Mouse (Mus musculus) small intestine, adult 2 months (tissue): ENCODE results near the gene Ypel3. TPM values are rescaled to one million over a fixed set of nuclear protein-coding genes. Genes with fewer than 3 reads are reported as not detected.

ENCODE experiments used
- H3K27ac ChIP-seq: fragments of 200-500 bp; 2 replicates; pipeline ENCODE4 v1.5.1; 2012; ENCODE audit warnings: low read depth, low read length, control low read depth, inconsistent platforms; ENCODE audit not compliant: insufficient read depth
- H3K27me3 ChIP-seq: fragments of 200-500 bp; 2 replicates; pipeline ENCODE4 v1.6.1; 2012; ENCODE audit warnings: mild to moderate bottlenecking, moderate library complexity, low read length, inconsistent platforms; ENCODE audit not compliant: control insufficient read depth, insufficient read depth
- H3K36me3 ChIP-seq: fragments of 200-500 bp; 2 replicates; pipeline ENCODE4 v1.6.1; 2012; ENCODE audit warnings: mild to moderate bottlenecking, low read length, control low read depth, inconsistent platforms; ENCODE audit not compliant: control insufficient read depth, insufficient read depth
- H3K4me1 ChIP-seq: fragments of 200-500 bp; 2 replicates; pipeline ENCODE4 v1.6.1; 2012; ENCODE audit warnings: low read length, inconsistent platforms, mixed read lengths; ENCODE audit not compliant: control insufficient read depth, insufficient read depth, insufficient read length
- H3K4me3 ChIP-seq: fragments of 200-500 bp; 2 replicates; pipeline ENCODE4 v1.5.1; 2012; ENCODE audit warnings: low read depth, mild to moderate bottlenecking, control low read depth, inconsistent platforms, low read length, moderate library complexity
- CTCF ChIP-seq: fragments of 200-500 bp; IDR thresholded peaks from 2 replicates; pipeline ENCODE4 v1.5.1; 2012; ENCODE audit warnings: low read depth, mild to moderate bottlenecking, control low read depth, inconsistent platforms, low read length, moderate library complexity, mixed read lengths; ENCODE audit not compliant: insufficient replicate concordance, insufficient read length; ENCODE audit errors: extremely low read depth
- POLR2A ChIP-seq: fragments of 200-500 bp; IDR thresholded peaks from 2 replicates; pipeline ENCODE4 v1.6.1; 2012; ENCODE audit warnings: low read depth, mild to moderate bottlenecking, control low read depth, inconsistent platforms, low read length, moderate library complexity
- WGBS: fragments of 180-500 bp; shearing (Covaris S2); methylation state at CpG from one replicate; pipeline ENCODE4 v1.1.7; 2018; 5-methylcytosine and 5-hydroxymethylcytosine counted together
- polyA plus RNA-seq: library from polyadenylated mRNA; depleted of rRNA; stranded (reverse); fragments of >200 nt; gene quantifications from 2 replicates; pipeline ENCODE4 v1.2.3, GENCODE M21; 2012

Gene Ypel3
- polyA plus RNA-seq, 1 experiment = 244 TPM

- 69% methylated on average over 8 of the region's 8 CpGs for WGBS
- Histone ChIP-seq H3K27me3 (no peaks in the 10 kb centered on the region), H3K4me1 (no peaks in the 10 kb centered on the region), H3K27ac (no peak overlapping the region), H3K4me3 (no peak overlapping the region), H3K36me3 (no peaks in the 10 kb centered on the region)
- no peak for TF ChIP-seq CTCF
- TF ChIP-seq POLR2A = no peak
These were observed 39.7 kb downstream of the Ypel3 start for GRCm38 (mm10) chr7:126816494-126816893.

- 80% methylated on average over 7 of the region's 7 CpGs for WGBS
- Histone ChIP-seq H3K27ac (no peak overlapping the region), H3K4me3 (no peak overlapping the region), H3K27me3 (peaks cover 2% of the 10 kb centered on the region; the same call in 1 of the 2 replicates), H3K36me3 (no peaks in the 10 kb centered on the region), H3K4me1 (no peaks in the 10 kb centered on the region)
- TF ChIP-seq POLR2A (no peak), CTCF (no peak)
These were observed 40.8 kb downstream of the Ypel3 start for GRCm38 (mm10) chr7:126817595-126817994.

DNA sequence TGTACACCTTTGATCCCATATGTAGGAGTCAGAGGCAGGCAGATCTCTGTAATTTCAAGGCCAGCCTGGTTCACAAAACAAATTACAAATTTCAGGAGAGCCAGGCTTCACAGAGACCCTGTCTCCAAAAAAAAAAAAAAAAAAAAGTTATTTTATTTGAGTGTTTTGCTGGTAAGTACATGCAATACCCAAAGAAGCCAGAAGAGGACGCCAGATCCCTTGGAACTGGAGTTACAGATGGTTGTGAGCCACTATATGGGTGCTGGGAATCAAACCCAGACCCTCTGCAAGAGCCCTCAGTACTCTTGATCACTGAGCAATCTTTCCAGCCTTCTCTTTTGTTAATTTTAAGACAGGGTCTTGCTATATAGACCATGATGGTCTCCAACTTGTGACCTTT, 42.1 kb downstream of the Ypel3 start:
- H3K36me3 ChIP-seq = no peaks in the 10 kb centered on the region
- no peak overlapping the region for H3K27ac ChIP-seq
- TF ChIP-seq POLR2A = no peak
- no peak for TF ChIP-seq CTCF
- H3K27me3 ChIP-seq = peaks cover 13% of the 10 kb centered on the region
- WGBS = 29% methylated on average over 1 of the region's 1 CpGs
- no peaks in the 10 kb centered on the region; the same call in 1 of the 2 replicates for H3K4me1 ChIP-seq
- H3K4me3 ChIP-seq = no peak overlapping the region

DNA sequence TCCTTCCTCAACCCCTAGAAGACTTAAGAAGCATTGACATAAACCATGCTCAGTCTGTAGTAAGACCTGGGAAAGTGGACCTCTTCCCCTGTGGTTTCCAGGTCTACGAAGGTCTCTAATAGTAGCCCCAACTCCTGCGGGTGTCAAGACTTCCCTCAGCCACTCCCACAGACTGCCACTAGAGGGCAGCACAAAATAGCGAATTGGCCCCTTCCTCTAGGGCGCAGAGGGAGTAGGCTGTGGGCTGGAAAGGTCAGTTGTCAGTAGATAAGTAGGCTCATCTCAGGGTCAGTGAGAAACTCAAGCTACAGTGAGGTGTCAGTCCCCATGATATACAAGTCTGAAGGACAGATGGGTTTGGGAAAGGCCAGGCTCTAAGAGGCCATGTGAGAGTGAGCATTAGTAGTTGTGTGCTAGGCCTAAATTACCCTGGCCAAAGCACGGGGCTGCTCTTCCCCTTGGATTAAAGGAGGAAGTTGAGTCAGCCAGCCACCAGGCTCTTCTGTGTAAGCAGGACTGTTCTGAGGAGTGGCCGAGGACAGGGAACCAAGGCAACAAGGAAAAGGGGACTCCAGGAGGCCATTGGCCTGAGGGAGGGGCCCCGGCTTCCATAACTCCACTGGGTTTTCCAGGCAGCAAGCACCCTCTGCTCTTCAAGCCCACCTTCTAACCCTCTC, 45.2 kb downstream of the Ypel3 start:
- H3K27me3 ChIP-seq = peaks cover 25% of the 10 kb centered on the region
- WGBS = 25% methylated on average over 7 of the region's 7 CpGs
- TF ChIP-seq CTCF = peak; percentile 97; the same call in 1 of the 2 replicates
- no peak for TF ChIP-seq POLR2A
- H3K4me1 ChIP-seq = no peaks in the 10 kb centered on the region; the same call in 1 of the 2 replicates
- no peak overlapping the region for H3K27ac ChIP-seq
- no peak overlapping the region for H3K4me3 ChIP-seq
- H3K36me3 ChIP-seq = no peaks in the 10 kb centered on the region

DNA sequence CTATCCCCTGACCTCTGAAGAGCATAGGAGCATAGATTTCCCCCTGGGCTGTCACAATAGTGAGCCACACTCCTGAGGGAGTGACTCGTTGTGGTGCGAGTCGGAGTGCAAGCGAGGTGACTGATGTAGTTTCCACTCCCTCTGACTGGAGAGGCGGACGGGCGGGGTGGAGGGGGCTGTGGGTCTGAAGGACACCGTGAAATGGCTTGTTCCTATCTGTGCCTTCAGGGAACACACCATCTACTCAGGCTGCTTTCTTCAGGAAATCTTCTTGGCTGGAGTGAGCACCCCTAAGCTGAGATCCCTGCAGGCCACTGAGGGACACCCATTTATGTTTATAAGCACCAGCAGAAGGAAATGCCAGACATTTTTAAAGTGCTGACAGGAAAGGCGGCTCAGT, 46.0 kb downstream of the Ypel3 start:
- Histone ChIP-seq H3K27me3 (peaks cover 25% of the 10 kb centered on the region), H3K36me3 (no peaks in the 10 kb centered on the region), H3K4me1 (no peaks in the 10 kb centered on the region; the same call in 1 of the 2 replicates), H3K27ac (0 out of 2 replicates have a peak overlapping the region, but pooled peaks have one; percentile 3), H3K4me3 (no peak overlapping the region; the same call in 1 of the 2 replicates)
- TF ChIP-seq POLR2A (no peak), CTCF (no peak)
- 43% methylated on average over 9 of the region's 9 CpGs for WGBS

DNA sequence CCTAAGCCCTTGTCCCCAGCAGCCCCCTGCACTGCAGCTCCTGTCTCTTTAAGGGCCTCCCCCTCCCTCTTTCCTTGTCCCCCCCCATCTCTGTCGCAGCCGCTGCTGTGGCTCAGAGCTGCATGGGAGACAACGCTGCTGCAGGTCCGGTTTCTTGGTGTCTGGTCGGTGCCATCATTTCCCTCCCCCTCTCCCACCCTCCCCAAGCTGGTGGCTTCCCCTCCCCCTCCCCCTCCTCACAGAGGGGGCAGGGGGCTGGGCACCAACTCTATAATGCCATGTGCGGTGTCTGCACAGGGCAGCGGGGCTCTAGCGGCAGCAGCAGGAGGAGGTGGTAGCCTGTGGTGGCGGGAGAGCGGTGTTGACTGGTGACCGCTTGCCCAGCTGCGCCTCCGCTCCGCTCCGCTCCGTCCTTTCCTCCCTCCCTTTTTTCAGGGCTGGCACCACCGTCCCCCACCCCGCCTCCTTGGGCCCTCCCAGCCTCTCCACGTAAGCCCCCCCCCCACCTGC, 46.5 kb downstream of the Ypel3 start:
- no peaks in the 10 kb centered on the region for H3K36me3 ChIP-seq
- H3K27me3 ChIP-seq = peaks cover 25% of the 10 kb centered on the region
- no peaks in the 10 kb centered on the region; the same call in 1 of the 2 replicates for H3K4me1 ChIP-seq
- H3K4me3 ChIP-seq = peak overlapping the region; percentile 36; the same call in 1 of the 2 replicates
- TF ChIP-seq CTCF = no peak
- TF ChIP-seq POLR2A = no peak
- no peak overlapping the region for H3K27ac ChIP-seq
- 6% methylated on average over 17 of the region's 19 CpGs for WGBS

- WGBS = 16% methylated on average over 10 of the region's 10 CpGs
- Histone ChIP-seq H3K27me3 (peaks cover 25% of the 10 kb centered on the region), H3K27ac (no peak overlapping the region), H3K4me3 (no peak overlapping the region), H3K4me1 (no peaks in the 10 kb centered on the region; the same call in 1 of the 2 replicates), H3K36me3 (no peaks in the 10 kb centered on the region)
- no peak for TF ChIP-seq POLR2A
- no peak for TF ChIP-seq CTCF
These were observed 47.2 kb downstream of the Ypel3 start for GRCm38 (mm10) chr7:126823940-126824339.

DNA sequence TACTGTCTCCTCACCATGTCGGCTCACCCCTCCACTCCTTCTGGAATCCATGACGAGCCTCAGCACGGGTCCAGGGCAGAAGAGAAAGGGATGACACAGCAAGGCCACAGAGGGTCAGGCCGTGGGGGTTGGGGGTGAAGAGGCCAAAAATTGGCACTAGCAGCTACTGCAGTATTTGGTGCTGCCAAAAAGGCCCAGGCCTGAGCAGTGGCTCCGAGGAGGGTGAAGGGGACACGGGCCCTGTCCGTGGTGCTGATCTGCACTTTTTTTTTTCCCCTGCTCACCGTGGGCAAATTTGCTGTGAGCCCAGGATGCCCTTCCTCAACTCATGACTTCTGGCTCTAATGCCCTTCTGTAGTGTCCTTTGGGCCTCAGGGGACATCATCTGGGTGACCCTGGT, 48.6 kb downstream of the Ypel3 start:
- Histone ChIP-seq H3K4me3 (no peak overlapping the region), H3K36me3 (no peaks in the 10 kb centered on the region), H3K27ac (no peak overlapping the region), H3K27me3 (peaks cover 25% of the 10 kb centered on the region), H3K4me1 (no peaks in the 10 kb centered on the region; the same call in 1 of the 2 replicates)
- WGBS = 22% methylated on average over 8 of the region's 8 CpGs
- no peak for TF ChIP-seq CTCF
- TF ChIP-seq POLR2A = no peak
